Mouse (Mus musculus) c-Kit-positive CD71-positive TER-119-negative erythroid progenitor cells, embryonic 14.5 days (primary cell): ENCODE results near the gene Chst11.
A peak's percentile ranks its signal among the peaks of the same experiment; 100 is the strongest.

ENCODE experiments used
- DNase-seq: peaks from one replicate; pipeline ENCODE4 v3.0.0-alpha.2; 2013; ENCODE audit warnings: low read depth

Gene Chst11

DNA sequence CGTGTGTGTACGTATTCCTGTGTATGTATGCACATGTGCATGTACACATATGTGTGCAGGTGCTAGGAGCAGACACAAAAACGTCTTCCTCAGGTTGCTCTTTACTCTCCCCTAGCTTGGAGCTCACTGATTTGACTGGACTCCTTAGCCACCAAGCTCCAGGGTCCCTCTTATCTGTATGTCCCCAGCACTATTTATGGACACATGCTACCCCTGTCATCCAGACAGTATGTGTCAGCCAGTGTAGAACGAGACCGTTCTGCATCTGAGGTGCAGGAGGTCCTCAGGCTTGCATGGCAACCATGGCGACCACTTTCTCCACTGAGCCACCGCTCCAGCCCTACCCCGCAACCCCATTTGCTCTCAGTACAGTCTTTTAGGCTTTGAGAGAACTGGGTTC lies 93.4 kb downstream of the Chst11 start:
- DNase-seq = no peak

DNA sequence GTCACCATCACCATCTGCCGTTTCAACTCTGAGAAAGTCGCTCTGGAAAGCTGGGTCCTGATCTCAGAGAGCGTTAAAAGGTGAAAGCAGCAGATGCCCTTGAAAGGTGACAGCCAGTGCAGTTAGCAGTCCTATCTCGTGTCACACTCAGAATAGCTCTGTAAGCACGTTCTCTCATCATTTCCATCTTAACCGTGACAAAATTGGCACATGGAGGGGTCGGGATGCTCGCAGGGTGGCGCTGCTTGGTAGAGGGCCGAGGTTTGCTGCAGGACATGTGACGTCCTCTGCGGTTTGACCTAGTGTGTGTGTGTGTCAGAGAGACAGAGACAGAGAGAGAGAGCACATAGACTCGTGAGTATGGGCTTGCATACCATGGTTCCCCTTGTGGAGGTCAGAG lies 94.5 kb downstream of the Chst11 start:
- DNase-seq = no peak

DNA sequence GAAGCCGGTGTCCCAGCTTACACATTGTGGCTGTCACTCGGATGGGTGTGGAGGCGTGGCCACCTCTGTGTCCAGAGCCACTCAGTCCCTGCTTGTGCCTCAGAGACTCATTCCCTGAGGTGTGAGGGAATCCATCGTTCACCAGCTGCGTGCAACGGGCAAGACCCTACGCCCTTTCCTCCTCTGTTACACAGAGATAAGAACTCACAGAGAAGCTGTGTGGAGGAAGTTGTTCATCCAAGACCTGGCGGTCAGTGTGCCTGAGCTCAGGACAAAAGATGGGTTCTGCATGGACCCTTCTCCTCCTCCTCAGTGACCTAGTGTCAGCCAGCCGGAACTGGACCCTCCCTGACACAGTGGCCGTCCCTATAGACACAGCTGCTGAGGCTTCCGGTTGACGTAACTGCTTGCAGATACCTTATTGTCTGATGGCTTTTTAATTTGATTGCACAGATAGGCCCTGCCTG lies 95.0 kb downstream of the Chst11 start:
- DNase-seq = peak; percentile 36

DNA sequence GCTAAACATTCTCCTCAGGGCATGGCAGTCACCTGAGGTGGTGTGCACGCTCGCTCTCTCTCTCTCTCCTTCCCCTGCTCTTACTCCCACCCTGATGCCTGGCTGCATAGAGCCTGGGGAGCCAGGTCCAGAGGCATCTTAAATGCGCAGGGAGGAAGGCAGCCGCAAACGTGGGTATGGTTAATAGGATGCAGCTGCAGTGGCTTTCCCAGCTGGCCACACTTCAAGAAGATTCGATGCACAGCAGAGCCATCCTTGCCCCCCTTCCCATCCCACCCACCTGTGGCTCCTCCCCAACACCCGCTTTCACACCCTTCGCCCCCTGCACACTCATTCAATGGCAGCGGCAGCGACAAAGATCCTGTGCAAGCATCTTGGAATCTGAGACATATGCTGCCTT lies 95.6 kb downstream of the Chst11 start:
- DNase-seq = no peak

DNA sequence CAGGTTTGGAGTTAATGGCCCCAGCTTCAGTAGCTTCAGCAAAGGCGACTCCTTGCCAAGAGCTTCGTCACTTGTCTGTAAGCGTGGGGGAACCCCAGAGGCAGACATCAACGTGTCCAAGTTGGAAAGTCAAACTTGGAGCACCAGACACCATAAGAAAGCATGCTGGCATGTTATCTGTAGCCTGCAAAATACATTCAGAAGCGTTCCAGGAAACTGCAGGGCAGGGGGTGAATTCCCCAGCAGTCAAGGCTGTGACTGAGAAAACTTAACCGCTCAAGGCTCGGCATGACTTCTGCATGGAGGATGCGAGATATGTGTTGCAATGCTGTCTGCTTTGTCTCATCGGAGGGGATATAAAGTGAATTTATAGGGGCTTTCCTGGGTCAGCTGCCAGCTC lies 98.6 kb downstream of the Chst11 start:
- DNase-seq = peak; percentile 64

DNA sequence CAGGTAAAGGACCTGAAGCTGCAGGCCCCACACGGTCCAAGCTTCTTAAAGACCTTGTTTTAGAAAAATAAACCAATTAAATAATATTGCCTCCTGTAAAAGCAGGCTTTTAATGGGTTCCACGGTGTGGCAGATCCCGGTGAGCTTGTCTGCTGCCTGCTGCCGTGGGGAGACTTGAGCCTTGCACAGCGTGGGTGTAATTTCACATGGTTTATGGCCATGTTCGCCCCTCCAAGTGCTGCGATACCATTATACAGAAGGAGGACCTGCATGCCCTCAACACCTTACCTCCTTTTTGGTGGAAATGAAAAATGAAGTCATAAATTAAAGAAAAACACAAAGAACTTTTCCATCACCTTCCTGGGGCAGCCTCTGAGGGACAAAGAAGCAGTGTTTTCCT lies 103.0 kb downstream of the Chst11 start:
- no peak for DNase-seq

DNA sequence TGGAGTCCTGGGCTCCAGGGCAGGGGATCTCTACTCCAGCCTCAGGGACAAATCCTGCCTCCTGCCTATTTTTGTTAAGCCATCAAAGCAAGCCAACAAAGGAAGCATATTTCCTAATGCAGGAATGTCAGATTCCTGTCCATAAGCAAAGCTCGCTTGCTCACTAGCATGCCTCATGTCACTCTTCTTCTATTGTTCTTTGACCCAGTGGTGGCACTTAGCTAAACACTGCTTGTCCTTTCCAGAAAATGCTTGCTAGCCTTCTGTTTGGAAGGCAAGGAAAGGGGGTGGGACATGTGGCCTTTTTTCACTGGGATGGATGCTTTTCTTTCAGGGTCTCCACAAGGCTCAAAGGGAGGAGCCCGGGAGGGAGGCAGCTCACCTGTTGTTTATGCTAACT lies 103.5 kb downstream of the Chst11 start:
- no peak for DNase-seq

DNA sequence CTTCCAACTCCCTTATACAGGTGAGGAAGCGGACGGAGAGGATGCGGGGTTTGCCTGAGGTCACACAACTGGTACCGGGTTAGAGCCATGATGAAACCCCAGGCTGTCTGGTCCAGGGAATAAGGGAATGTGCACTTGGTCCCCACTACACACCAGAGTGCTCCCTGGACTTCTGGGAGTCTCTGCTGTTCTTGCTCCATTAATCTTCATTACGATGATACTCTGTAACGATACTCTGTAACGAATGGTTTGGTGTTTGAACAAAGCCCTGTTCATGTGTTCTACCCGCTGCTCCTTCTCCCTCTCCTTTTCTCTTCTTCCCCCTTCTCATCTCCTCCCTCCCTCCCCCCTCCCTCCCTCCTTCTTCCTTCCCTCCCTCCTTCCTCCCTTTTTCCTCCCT lies 104.9 kb downstream of the Chst11 start:
- DNase-seq = no peak

DNA sequence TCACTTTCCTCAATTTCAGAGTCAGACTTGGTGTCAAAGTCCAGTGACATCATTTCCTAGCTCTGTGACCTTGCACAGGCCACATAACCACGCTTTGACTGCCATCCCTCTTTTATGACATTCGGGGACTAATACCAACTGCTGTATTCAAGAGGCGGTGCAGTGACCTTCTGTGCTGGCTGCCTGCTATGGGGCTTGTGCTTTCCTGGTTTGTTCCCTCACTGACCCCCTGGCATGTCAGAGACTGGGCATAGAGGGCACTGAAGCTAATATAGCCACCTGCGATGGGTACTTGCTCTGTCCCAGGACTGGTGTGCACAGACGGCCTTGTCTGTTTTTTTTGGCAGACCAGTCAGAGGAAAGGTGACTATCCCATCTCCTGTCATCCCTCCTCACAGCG lies 108.4 kb downstream of the Chst11 start:
- DNase-seq = no peak

DNA sequence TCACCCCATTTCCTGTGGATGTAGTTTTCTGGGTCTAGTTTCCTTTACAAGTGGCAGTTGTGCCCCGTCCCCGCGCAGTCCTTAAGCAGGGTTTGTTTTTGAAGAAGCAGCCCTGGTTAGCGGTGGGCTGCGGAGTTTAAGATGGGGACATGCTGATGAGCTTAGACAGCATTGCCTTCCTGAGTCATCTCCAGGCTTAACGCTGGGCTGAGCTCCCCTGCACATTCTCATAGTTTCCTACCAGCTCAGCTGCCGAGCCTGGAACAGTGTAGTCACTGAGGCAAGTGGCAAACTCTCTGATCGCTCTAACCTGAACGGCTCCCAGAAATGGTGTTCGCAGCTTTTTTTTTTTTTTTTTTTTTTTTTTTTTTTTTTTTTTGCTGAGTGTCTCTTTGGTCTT lies 109.0 kb downstream of the Chst11 start:
- DNase-seq = no peak

DNA sequence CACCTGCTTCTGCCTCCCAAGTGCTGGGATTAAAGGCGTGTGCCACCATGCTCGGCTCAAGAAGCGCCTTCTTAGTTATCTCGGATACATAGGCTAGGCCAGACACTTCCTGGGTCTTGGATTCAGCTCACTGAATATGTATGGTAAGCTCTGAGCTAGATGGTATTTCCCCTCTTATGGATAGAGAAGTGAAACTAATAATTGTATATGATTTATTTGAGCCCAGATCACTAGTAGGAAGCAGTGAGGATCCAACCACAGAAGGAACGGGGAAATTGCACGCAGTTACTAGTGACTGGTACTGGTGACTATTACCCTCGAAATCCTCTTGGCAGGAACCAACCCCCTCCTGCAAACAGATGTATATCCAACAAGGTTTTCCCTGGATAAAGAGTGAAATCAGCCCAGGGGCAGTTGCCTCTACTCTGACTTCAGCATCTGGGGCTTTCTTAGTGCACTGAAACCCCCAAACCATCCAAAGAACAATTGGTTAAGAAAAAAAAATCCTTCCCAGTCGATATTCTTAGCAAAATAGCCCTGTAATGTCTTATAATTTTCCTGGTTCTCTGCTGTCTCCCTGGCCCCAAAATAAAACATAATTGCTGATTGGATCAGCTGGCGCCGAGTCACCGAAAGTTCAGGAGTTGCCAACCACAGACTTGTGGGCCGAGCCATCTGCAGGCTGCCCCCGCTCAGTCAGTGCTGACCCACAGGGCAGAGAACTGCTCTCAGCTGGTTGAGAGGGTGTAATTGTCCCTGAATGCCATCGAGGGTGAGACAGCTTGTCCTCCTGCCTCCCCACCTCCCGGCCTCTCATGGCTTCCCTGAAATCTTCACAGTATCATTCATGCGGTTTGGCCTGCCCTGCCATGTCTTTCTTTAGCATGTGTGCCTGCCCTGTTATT lies 109.8 kb downstream of the Chst11 start:
- DNase-seq = no peak

DNA sequence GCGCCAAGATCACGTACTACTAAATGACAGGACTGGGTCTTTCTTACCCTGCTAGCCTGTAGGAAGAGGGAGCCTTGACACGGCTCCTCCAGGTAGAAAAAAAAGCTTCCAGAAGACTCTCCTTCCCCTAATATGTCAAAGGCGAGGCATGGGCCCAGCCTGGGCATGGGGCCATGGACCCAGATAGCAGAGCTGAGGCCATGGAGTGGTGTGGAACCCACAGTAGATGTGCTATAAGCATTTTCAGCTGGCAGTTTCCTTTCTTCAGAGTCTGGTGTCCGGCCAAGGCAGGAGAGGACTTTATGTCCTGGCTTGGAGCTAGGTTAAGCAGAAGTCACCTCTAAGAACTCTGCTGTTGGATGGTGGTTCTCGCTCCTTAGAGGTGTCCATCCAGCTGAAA lies 111.0 kb downstream of the Chst11 start:
- DNase-seq = no peak

DNA sequence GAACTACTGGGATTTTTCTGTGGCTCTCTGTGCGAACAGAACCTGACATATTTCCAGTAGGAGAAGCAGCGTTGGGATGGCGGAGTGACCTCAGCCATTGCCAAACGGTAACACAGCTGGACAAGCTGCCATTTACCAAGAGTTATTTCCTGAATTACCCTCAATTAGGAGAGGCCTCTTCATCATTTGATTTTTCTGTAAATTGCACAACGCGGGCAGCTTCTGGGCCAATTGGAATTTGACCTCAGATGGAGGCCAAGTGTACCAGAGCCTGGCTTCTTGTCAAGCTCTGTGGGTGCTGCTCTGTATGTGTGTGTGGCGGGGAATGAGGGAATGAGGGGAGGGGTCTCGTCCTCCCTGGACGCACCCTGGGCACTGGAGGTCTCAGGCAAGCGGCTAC lies 113.6 kb downstream of the Chst11 start:
- DNase-seq = no peak

DNA sequence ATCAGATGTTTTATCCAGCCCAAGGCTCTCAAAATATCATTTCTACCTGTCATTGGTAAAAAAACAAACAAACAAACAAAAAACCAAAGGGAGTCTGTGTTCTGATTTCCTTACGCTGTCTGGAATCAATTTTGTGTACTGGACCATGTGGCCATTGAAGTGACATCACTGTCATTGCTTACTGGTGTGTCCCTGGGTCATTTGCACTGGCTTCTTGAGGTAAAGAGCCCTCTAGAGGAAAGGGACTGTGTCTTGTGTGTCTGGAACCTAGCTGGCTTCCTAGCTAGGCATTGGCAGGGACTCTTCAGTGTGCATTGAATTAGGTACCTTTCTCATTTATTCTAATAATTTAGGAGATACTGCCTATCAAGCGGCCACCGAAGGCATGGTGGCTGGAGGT lies 114.4 kb downstream of the Chst11 start:
- DNase-seq = no peak

DNA sequence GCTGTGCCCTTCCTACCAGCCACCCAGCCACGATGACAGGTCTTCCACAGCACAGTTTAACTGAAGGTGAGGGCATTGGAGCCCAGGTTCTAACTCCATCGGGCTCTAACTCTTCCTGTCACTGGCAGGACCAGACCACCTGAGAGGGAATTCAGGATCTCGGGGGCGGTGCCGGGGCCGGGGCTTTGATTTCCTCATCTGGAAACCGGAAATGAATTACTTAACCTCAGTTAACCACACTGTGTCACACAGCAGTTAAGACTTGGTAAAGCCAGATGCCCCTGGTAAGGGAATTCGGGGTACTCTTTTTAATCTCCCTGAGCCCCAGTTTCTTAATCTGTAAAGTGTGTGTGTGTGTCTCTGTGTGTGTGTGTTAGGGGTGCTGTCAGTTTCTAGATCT lies 115.6 kb downstream of the Chst11 start:
- DNase-seq = no peak

DNA sequence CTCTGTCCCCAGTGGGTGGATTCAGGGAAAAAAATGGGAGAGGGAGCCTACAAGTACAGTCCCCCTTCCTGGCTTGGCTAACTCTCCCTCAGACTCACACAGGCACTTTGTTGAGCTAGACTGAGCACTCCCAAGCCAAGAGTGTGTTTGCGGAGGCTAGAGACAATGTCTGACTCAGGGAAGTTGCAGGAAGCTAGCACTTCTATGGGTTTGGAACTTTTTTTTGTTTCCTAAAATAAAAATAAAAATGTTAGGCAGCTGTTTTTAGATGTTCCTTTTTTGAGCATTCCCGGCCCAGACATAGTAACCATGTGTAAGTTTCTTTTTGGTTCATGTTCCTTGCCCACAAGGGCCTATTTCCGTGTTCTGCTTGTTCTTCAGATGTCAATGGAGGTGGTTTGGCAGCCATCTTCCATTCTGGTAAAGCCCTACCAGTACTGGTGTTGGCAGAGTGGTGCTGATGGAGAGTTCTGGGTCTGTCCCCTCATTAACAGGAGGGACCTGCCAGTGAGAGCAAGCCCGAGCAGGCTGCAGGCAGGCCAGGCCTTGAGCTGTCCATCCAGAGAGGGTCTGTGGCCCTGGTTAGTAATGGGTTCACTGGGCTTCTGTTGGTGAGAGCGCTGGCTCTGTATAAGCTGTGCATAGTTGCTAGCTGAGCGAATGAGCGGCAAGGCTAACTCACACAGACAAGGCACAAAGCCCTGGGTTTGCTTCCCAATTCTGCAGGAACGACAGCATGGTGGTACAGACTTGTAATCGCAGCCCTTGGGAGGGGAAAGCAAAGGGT lies 116.3 kb downstream of the Chst11 start:
- DNase-seq = no peak

DNA sequence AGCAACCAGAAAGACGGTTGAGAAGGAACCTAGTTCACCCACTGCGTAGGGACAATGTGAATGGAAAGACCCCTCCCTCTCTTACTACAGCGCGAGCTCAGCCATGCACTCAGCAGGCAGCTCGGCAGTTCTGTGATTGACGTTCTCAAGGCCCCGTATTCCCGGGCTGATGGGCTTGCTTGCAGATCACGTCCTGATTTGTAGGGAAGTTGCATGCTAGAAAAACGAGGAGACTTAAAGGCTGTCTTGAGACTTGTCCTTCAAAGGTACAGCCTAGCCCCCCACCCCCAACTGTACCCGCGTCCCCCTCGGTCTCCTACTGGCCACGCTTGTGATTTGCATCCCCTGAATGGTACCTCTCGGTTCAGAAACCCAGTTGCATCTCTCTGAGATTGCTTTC lies 117.4 kb downstream of the Chst11 start:
- no peak for DNase-seq

DNA sequence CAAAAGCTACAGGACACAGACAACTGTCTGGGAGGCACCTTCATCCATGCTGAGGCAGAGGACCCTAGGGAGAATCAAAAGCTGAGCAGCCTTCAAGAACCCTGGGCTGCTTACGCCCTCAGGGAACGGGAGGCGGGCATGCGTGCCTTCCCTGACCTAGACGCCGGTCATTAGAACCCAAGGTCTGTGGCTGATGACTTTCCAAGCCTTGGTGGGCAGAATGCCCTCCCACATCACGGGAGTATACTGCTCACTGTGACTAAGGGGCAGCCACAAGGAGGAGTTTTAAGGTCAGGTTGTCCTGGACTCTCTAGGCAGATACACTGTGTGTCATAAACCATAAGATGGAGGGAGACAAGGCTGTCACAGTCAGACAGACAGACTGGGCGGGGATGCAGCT lies 118.9 kb downstream of the Chst11 start:
- DNase-seq = no peak

DNA sequence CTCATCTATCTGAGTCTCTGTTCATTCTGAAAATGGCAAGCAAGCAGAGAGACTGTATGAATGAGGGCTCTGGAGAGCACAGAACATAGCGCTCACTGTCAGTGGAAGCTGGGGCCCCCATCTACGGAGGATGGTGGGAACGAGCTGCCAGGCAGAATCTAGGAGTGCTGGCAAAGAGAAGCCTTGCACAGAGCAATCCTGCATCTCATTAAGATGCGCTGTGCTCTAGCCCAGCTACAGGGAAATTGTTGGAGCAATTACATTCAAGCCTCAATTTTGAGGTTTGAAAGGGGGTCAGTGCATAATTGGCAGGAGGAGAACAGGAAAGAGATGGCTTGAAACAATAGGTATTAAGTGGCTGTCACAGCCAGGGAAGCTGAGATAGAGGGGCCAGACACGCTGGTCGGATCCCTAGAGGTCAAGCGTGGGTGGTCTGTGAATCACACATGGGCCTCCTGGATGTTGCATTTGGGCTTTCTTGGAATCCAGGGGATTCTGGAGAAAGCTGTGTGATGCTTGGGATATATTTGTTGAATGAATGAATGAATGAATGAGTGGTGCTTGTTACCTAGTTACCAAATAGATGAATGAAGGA lies 121.0 kb downstream of the Chst11 start:
- no peak for DNase-seq

DNA sequence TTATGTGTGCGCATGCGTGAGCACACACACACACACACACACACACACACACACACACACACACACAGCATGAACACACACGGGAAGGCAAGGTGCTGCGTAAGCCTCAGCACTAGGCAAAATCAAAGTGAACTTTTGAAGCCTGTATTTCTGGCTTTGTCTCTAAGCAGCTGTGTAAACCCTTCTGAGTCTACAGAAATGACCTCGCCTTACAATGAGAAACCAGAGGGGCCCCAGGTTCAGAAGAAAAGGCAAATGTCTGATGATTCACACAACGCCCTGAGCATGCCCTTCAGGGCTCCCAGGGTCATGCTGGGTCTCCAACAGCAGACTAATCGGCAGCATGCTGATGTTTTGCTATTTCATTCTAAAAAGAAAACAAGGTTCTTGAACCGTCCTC lies 122.1 kb downstream of the Chst11 start:
- no peak for DNase-seq

DNA sequence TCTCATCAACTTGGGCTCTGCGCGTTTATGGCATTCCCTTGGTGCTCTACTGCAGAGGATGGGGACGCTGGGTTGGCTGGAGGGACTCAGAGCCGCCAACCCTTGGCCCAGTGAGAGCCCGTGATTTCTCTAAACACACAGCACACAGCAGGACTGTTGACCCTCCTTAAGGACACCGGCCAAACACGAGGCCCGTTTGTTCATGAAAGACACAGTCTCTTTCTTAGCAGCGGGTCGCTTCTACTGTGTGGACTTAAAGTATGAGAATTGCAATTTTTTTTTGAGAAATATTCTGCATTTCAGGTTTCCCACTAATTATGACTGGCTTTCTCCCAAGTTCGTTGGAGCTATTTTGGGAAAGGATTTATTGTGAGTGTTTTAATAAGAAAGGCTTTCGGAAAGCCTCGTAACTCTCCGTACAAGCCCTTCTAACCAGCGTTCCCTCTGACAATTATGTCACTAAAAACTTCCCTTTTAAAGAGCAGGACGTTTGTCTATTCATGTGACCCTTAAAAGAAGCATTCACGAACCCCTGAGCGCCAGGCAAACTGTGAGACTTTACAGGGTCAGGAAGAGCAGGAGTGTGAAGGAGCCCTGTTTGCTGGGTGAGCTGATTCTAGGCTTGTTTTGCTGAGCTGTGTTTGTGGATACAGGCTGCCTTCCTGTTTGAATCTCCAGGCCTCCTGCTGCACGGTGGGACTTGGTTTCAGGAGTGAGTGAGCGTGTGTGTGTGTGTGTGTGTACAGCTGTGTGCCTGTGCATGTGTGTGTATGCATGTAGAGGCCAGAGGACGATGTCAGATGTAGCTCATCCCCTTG lies 122.8 kb downstream of the Chst11 start:
- no peak for DNase-seq

DNA sequence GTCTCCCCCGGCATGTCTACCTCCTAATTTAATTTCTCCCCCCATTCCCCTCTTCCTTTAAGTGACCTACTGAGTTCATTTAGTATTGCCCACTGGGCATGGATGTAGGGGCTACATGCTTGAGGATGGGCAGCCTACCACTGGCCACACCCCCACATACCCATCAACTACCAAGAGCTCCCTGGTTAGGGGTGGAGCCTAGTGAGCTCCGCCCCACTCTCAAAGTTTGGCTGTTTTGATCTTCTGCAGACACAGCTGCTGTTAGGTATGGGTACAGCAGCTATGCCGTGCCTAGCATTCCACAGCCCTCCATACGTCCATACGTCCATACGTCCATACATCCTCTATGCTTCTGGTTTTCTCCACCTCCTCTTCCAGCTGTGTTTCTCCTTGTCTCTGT lies 123.6 kb downstream of the Chst11 start:
- DNase-seq = peak; percentile 15
